Mouse (Mus musculus) stomach, postnatal 0 days (tissue): ENCODE data around the gene Tmem230.

Source experiments
- CTCF ChIP-seq: IDR thresholded peaks from 2 replicates; pipeline ENCODE4 v1.5.1; 2016; ENCODE audit warnings: antibody characterized with exemption, low read depth, mild to moderate bottlenecking, moderate library complexity
- EP300 ChIP-seq: optimal IDR thresholded peaks from 2 replicates; pipeline ENCODE3; 2016; ENCODE audit warnings: antibody characterized with exemption

DNA sequence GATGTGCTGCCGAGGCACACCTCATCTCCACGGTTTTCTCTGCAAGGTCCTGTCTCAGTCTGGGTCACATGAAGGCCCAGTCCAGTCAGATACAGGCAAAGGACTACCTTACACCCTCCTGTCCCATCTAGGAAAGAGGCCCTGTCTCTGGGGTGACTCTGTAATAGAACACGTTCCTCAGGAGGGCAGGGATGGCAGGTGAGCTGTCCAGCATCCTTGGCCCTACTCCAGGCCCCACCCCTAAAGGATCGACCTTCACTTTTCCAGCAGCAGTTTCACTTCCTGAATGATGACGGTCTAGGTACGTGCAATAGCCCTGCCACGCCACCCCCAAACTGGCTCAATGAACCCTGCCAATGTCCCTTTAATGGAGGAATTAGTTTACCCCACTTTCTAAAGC, 11.6 kb downstream of the Tmem230 start:
- TF ChIP-seq CTCF (no peak), EP300 (no peak)
